Comparison of ENCODE assay signal across 21 mouse cellular contexts in the genomic region with DNA sequence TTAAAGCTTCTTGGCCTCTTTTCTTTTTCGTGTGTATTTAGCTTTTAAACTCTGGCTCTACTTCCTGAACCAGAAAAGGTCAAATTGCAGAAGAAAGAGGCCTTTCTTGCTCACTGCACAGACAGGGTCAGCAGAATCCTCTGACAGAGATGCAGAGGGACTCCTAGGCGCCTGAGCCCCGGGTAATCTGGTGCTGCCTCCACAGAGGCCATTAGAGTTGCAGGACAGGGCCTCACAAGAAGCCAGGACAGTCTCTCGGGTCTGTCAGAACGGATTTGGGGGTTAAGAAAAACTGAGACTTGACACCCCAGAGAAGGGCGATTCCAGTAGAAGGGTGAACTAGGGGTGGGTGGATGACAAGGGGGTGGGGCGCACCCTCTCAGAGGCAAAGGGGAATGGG. TPM values are rescaled to one million over a fixed set of nuclear protein-coding genes. Genes with fewer than 3 reads are reported as not detected.
DNase-seq lines count a peak whose midpoint lies in the region; ATAC-seq lines count a peak whose summit lies in the region.
"Had no signal": no experiment of that assay in that cellular context is flagged by ENCODE, and none has a peak within 500 bp of the region (broad histone marks: within the 10 kb centered on the region; RNA-seq: fewer than 3 reads in every experiment).

No protein-coding gene starts in this region.

- H3K9me3 ChIP-seq in limb, embryonic 12.5 days, result no peaks in the 10 kb centered on the region
- no peaks in the 10 kb centered on the region for H3K9me3 ChIP-seq in limb, embryonic 10.5 days (replicated peaks)
- H3K9me3 ChIP-seq in embryonic facial prominence, embryonic 11.5 days (replicated peaks; ENCODE audit: control insufficient read depth, low read length), result no peaks in the 10 kb centered on the region
- H3K9me3 ChIP-seq in kidney, embryonic 16.5 days (ENCODE audit: low read length), result no peaks in the 10 kb centered on the region
- no peaks in the 10 kb centered on the region for H3K9me3 ChIP-seq in limb, embryonic 15.5 days
- H3K9me3 ChIP-seq: forebrain, embryonic 12.5 days; hindbrain, embryonic 15.5 days; megakaryocyte, embryonic 14.5 days had no signal

- 0 out of 2 replicates have a peak overlapping the region, but pooled peaks have one; percentile 31 for H3K27ac ChIP-seq in limb, embryonic 12.5 days
- no peak overlapping the region for H3K27ac ChIP-seq in limb, embryonic 10.5 days
- no peak overlapping the region for H3K27ac ChIP-seq in embryonic facial prominence, embryonic 11.5 days (replicated peaks; ENCODE audit: low read depth, low read length)
- H3K27ac ChIP-seq in kidney, embryonic 16.5 days (ENCODE audit: low read length), result peak overlapping the region; percentile 64
- peak overlapping the region; percentile 50; the same call in 1 of the 2 replicates for H3K27ac ChIP-seq in limb, embryonic 15.5 days
- H3K27ac ChIP-seq: forebrain, embryonic 12.5 days; hindbrain, embryonic 15.5 days had no signal

- ATAC-seq in limb, embryonic 12.5 days (ENCODE audit: insufficient number of reproducible peaks, insufficient read depth, low FRiP score, low TSS enrichment, low read depth), result no peak
- 0 out of 2 replicates have a peak, but pooled peaks have one; percentile 56 for ATAC-seq in embryonic facial prominence, embryonic 11.5 days (replicated peaks; ENCODE audit: insufficient number of reproducible peaks, low FRiP score, low TSS enrichment, low read depth)
- ATAC-seq in kidney, embryonic 16.5 days (ENCODE audit: low FRiP score, low TSS enrichment), result peak; percentile 73; the same call in 1 of the 2 replicates
- ATAC-seq in limb, embryonic 15.5 days (ENCODE audit: insufficient number of reproducible peaks, low FRiP score, low TSS enrichment, low read depth), result no peak
- ATAC-seq: intestine, embryonic 16.5 days; liver, postnatal 0 days had no signal

- H3K9ac ChIP-seq in limb, embryonic 12.5 days (replicated peaks), result no peak overlapping the region
- H3K9ac ChIP-seq in embryonic facial prominence, embryonic 11.5 days (replicated peaks; ENCODE audit: low read length), result no peak overlapping the region
- no peak overlapping the region for H3K9ac ChIP-seq in kidney, embryonic 16.5 days (replicated peaks; ENCODE audit: low read length)
- H3K9ac ChIP-seq in limb, embryonic 15.5 days, result no peak overlapping the region
- H3K9ac ChIP-seq: forebrain, embryonic 12.5 days; hindbrain, embryonic 15.5 days; liver, postnatal 0 days had no signal

- no peaks in the 10 kb centered on the region for H3K36me3 ChIP-seq in limb, embryonic 12.5 days
- 0 out of 2 replicates have a peak, but pooled peaks cover 2% of the 10 kb centered on the region for H3K36me3 ChIP-seq in limb, embryonic 10.5 days
- H3K36me3 ChIP-seq in embryonic facial prominence, embryonic 11.5 days (replicated peaks; ENCODE audit: control insufficient read depth, insufficient read depth, low read depth, low read length), result no peaks in the 10 kb centered on the region
- no peaks in the 10 kb centered on the region for H3K36me3 ChIP-seq in kidney, embryonic 16.5 days (ENCODE audit: insufficient read depth, low read length)
- no peaks in the 10 kb centered on the region for H3K36me3 ChIP-seq in limb, embryonic 15.5 days
- H3K36me3 ChIP-seq: forebrain, embryonic 12.5 days; hindbrain, embryonic 15.5 days had no signal

- WGBS in limb, embryonic 12.5 days, result 72% methylated on average over 7 of the region's 7 CpGs
- WGBS in limb, embryonic 10.5 days, result 82% methylated on average over 7 of the region's 7 CpGs
- 50% methylated on average over 7 of the region's 7 CpGs for WGBS in embryonic facial prominence, embryonic 11.5 days
- WGBS in kidney, embryonic 16.5 days, result 35% methylated on average over 7 of the region's 7 CpGs
- WGBS in limb, embryonic 15.5 days, result 63% methylated on average over 7 of the region's 7 CpGs

- no peak overlapping the region for H3K4me2 ChIP-seq in limb, embryonic 12.5 days
- no peak overlapping the region for H3K4me2 ChIP-seq in embryonic facial prominence, embryonic 11.5 days (ENCODE audit: low read depth, low read length)
- no peak overlapping the region for H3K4me2 ChIP-seq in kidney, embryonic 16.5 days (replicated peaks; ENCODE audit: low read depth, low read length)
- H3K4me2 ChIP-seq in limb, embryonic 15.5 days, result no peak overlapping the region
- H3K4me2 ChIP-seq: forebrain, embryonic 12.5 days; heart, embryonic 11.5 days; hindbrain, embryonic 15.5 days had no signal

- 0 out of 2 replicates have a peak, but pooled peaks cover 5% of the 10 kb centered on the region for H3K4me1 ChIP-seq in limb, embryonic 12.5 days (replicated peaks)
- H3K4me1 ChIP-seq in limb, embryonic 10.5 days, result no peaks in the 10 kb centered on the region
- H3K4me1 ChIP-seq in embryonic facial prominence, embryonic 11.5 days (ENCODE audit: control insufficient read depth, insufficient read depth, low read length), result no peaks in the 10 kb centered on the region; the same call in 1 of the 2 replicates
- no peaks in the 10 kb centered on the region; the same call in 1 of the 2 replicates for H3K4me1 ChIP-seq in kidney, embryonic 16.5 days (ENCODE audit: insufficient read depth, low read length)
- H3K4me1 ChIP-seq in limb, embryonic 15.5 days, result peaks cover 3% of the 10 kb centered on the region; the same call in 1 of the 2 replicates
- H3K4me1 ChIP-seq: forebrain, embryonic 12.5 days; hindbrain, embryonic 15.5 days had no signal

- intact Hi-C loops in gastrocnemius, postnatal 36 days (cut with DNase I), result no loop called here

- DNase-seq in limb, embryonic 10.5 days (ENCODE audit: low spot score), result no peak
- peak; percentile 17 for DNase-seq in embryonic facial prominence, embryonic 11.5 days (ENCODE audit: low spot score)
- DNase-seq in adrenal gland, postnatal 14 days, result no peak
- no peak for DNase-seq in gastrocnemius, postnatal 36 days
- no peak for DNase-seq in gastrocnemius, postnatal 25 days
- DNase-seq: adrenal gland, adult 8-10 months; cerebellum, adult 18-20 months; liver; liver, postnatal 0 days; right cerebral cortex, postnatal 14 days; thymus, postnatal 36 days had no signal

- H3K4me3 ChIP-seq in limb, embryonic 12.5 days (replicated peaks), result no peak overlapping the region
- H3K4me3 ChIP-seq in limb, embryonic 10.5 days, result no peak overlapping the region
- H3K4me3 ChIP-seq in embryonic facial prominence, embryonic 11.5 days (ENCODE audit: low read depth, low read length), result no peak overlapping the region
- no peak overlapping the region for H3K4me3 ChIP-seq in kidney, embryonic 16.5 days (ENCODE audit: low read length)
- H3K4me3 ChIP-seq in limb, embryonic 15.5 days, result no peak overlapping the region
- H3K4me3 ChIP-seq: forebrain, embryonic 12.5 days; hindbrain, embryonic 15.5 days; megakaryocyte, embryonic 14.5 days had no signal

- no peaks in the 10 kb centered on the region for H3K27me3 ChIP-seq in limb, embryonic 12.5 days
- H3K27me3 ChIP-seq in limb, embryonic 10.5 days (ENCODE audit: low read depth, poor library complexity, severe bottlenecking), result no peaks in the 10 kb centered on the region
- H3K27me3 ChIP-seq in embryonic facial prominence, embryonic 11.5 days (ENCODE audit: control insufficient read depth, insufficient read depth, low read length), result no peaks in the 10 kb centered on the region
- H3K27me3 ChIP-seq in kidney, embryonic 16.5 days (ENCODE audit: insufficient read depth, low read length), result no peaks in the 10 kb centered on the region
- H3K27me3 ChIP-seq in limb, embryonic 15.5 days, result no peaks in the 10 kb centered on the region
- H3K27me3 ChIP-seq: forebrain, embryonic 12.5 days; hindbrain, embryonic 15.5 days; megakaryocyte, embryonic 14.5 days had no signal

RNA-seq across cellular contexts. Expression of a gene that starts 42.6 kb away (rescaled TPM):
- polyA plus RNA-seq in limb, embryonic 12.5 days (2016; fragmentation: Nextera tagmentation; extraction: Ambion mirVana), result 5.5 and 5.7 TPM in 2 replicates
- 6.9 and 8.1 TPM in 2 replicates for polyA plus RNA-seq in limb, embryonic 10.5 days (2016; fragmentation: Nextera tagmentation; extraction: Ambion mirVana)
- 5.9 and 6.9 TPM in 2 replicates for polyA plus RNA-seq in embryonic facial prominence, embryonic 11.5 days (2014; fragmentation: Nextera tagmentation; extraction: Ambion mirVana)
- 6.0 and 7.7 TPM in 2 replicates for polyA plus RNA-seq in kidney, embryonic 16.5 days (2015; fragmentation: Nextera tagmentation; extraction: Ambion mirVana)
- polyA plus RNA-seq in limb, embryonic 15.5 days (2015; fragmentation: Nextera tagmentation; extraction: Ambion mirVana), result 5.4 and 6.1 TPM in 2 replicates
- total RNA-seq in adrenal gland, postnatal 14 days (2021), result 12.0 and 13.8 TPM in 2 replicates
- total RNA-seq in gastrocnemius, postnatal 36 days (2021), result 1 to 10 TPM; 7.6 to 9.1 TPM
- total RNA-seq in gastrocnemius, postnatal 25 days (2021), result 1 to 10 TPM; 8.1 to 8.6 TPM

RNA-seq across cellular contexts. Expression of a gene that starts 42.9 kb away (rescaled TPM):
- polyA plus RNA-seq in limb, embryonic 12.5 days (2016; fragmentation: Nextera tagmentation; extraction: Ambion mirVana), result 0.06 TPM in 1 of 2 replicates, not detected in the other
- not detected in 2 replicates for polyA plus RNA-seq in limb, embryonic 10.5 days (2016; fragmentation: Nextera tagmentation; extraction: Ambion mirVana)
- polyA plus RNA-seq in embryonic facial prominence, embryonic 11.5 days (2014; fragmentation: Nextera tagmentation; extraction: Ambion mirVana), result 0.45 TPM in 1 of 2 replicates, not detected in the other
- polyA plus RNA-seq in kidney, embryonic 16.5 days (2015; fragmentation: Nextera tagmentation; extraction: Ambion mirVana), result 0.27 TPM in 1 of 2 replicates, not detected in the other
- 0.29 TPM in 1 of 2 replicates, not detected in the other for polyA plus RNA-seq in limb, embryonic 15.5 days (2015; fragmentation: Nextera tagmentation; extraction: Ambion mirVana)
- 0.26 TPM in 1 of 2 replicates, not detected in the other for total RNA-seq in adrenal gland, postnatal 14 days (2021)
- 1 to 10 TPM; 3.5 to 4.1 TPM for total RNA-seq in gastrocnemius, postnatal 36 days (2021)
- total RNA-seq in gastrocnemius, postnatal 25 days (2021), result 1 to 10 TPM; 1.7 to 4.2 TPM
- total RNA-seq: common myeloid progenitor, adult 5-6 weeks had no signal
- polyA plus RNA-seq: spleen, adult 2 months had no signal

Comparison
In these comparisons a context has a peak if more than half of its experiments do, and no peak if none do; other contexts are left out.
1. H3K27ac ChIP-seq: peak in limb, embryonic 12.5 days (single experiment), kidney, embryonic 16.5 days (single experiment) and limb, embryonic 15.5 days (single experiment); none in limb, embryonic 10.5 days (single experiment) and embryonic facial prominence, embryonic 11.5 days (single experiment).
2. ATAC-seq: peak in embryonic facial prominence, embryonic 11.5 days (single experiment) and kidney, embryonic 16.5 days (single experiment); none in limb, embryonic 12.5 days (single experiment) and limb, embryonic 15.5 days (single experiment).